Mouse (Mus musculus) neural tube, embryonic 15.5 days (tissue): ENCODE measurements at regions not wholly inside any gene's neighbourhood (a gene's known extent, or its start where the extent isn't known, plus 50 kb on each side); places are given as distances from the start of the nearest gene placed in this dataset.

Experiments
- ATAC-seq: fragments of 200-750 bp; cut with Nextera tagmentation; 2 replicates; pipeline ENCODE4 v1.8.0; 2017; ENCODE audit warnings: mild to moderate bottlenecking, moderate TSS enrichment, moderate library complexity; ENCODE audit not compliant: low FRiP score
- H3K27ac ChIP-seq: fragments of 300-500 bp; sonication (generic); replicated peaks from 2 replicates; pipeline ENCODE4 v1.5.1; 2015; ENCODE audit warnings: mild to moderate bottlenecking, inconsistent platforms
- H3K27me3 ChIP-seq: fragments of 300-500 bp; sonication (generic); replicated peaks from 2 replicates; pipeline ENCODE4 v1.6.1; 2015; ENCODE audit warnings: inconsistent platforms
- H3K36me3 ChIP-seq: fragments of 300-500 bp; sonication (generic); 2 replicates; pipeline ENCODE4 v1.6.1; 2015; ENCODE audit warnings: inconsistent platforms
- H3K4me1 ChIP-seq: fragments of 300-500 bp; sonication (generic); 2 replicates; pipeline ENCODE4 v1.6.1; 2015; ENCODE audit warnings: inconsistent platforms
- H3K4me2 ChIP-seq: fragments of 300-500 bp; sonication (generic); 2 replicates; pipeline ENCODE4 v1.6.1; 2015; ENCODE audit warnings: inconsistent platforms, mild to moderate bottlenecking, moderate library complexity
- H3K4me3 ChIP-seq: fragments of 300-500 bp; sonication (generic); replicated peaks from 2 replicates; pipeline ENCODE4 v1.5.1; 2015; ENCODE audit warnings: mild to moderate bottlenecking, inconsistent platforms
- H3K9ac ChIP-seq: fragments of 300-500 bp; sonication (generic); replicated peaks from 2 replicates; pipeline ENCODE4 v1.6.1; 2015; ENCODE audit warnings: mild to moderate bottlenecking, inconsistent platforms
- H3K9me3 ChIP-seq: fragments of 300-500 bp; sonication (generic); replicated peaks from 2 replicates; pipeline ENCODE4 v1.6.1; 2016; ENCODE audit warnings: inconsistent platforms
- WGBS: fragments of 180-500 bp; shearing (Covaris S2); methylation state at CpG from one replicate; pipeline ENCODE4 v1.1.7; 2015; ENCODE audit warnings: mixed read lengths; 5-methylcytosine and 5-hydroxymethylcytosine counted together

GRCm38 (mm10) chr2:50825626-50826025 is 323.3 kb downstream of the Rnd3 start:
- no peak overlapping the region for H3K4me2 ChIP-seq
- H3K4me1 ChIP-seq = no peaks in the 10 kb centered on the region
- H3K27ac ChIP-seq = no peak overlapping the region
- no peaks in the 10 kb centered on the region for H3K36me3 ChIP-seq
- H3K27me3 ChIP-seq = no peaks in the 10 kb centered on the region
- WGBS = 95% methylated on average over 5 of the region's 5 CpGs
- H3K9ac ChIP-seq = no peak overlapping the region
- no peaks in the 10 kb centered on the region for H3K9me3 ChIP-seq
- H3K4me3 ChIP-seq = no peak overlapping the region
- no peak for ATAC-seq

DNA sequence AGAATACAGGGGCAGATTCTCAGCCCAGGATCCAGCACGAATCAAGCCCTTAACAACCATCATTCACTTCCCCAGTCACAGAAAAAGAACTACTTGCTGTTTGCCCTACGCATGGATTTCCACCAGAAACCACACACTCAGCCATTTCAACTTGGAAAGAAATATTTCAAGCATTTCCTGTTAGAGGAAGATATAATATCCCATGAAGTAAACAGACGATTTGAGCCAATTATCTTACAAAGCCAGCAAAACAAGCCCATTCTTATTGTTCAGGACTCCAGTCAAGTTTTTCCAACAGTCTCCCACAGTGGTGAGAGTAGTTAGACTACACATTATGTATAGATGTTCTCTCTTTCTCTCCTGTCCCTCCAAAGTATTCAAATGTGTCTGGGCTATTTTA is 324.1 kb downstream of the Rnd3 start:
- no peaks in the 10 kb centered on the region for H3K9me3 ChIP-seq
- no peaks in the 10 kb centered on the region for H3K36me3 ChIP-seq
- ATAC-seq = no peak
- 81% methylated on average over 3 of the region's 3 CpGs for WGBS
- no peak overlapping the region for H3K27ac ChIP-seq
- no peaks in the 10 kb centered on the region for H3K4me1 ChIP-seq
- no peaks in the 10 kb centered on the region for H3K27me3 ChIP-seq
- H3K4me2 ChIP-seq = no peak overlapping the region
- H3K4me3 ChIP-seq = no peak overlapping the region
- H3K9ac ChIP-seq = no peak overlapping the region

DNA sequence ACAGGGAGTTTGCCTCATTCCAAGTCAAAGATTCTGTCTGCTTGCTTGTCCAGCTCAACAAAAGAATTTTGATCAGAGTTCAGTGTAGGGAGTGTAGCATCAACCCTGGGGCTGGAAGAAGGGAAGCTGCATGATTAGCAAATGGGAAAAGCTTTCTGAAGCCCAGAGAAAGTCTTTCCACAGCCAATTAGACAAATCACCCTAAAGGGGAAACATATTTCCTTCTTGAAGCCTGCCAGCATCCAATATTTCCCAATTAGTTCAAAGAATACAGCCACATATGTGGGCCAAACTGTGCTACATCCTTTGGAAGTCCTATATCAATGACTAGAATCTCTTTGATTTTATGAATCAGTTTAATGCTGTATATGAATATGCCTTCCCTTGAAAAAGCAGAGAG is 326.2 kb downstream of the Rnd3 start:
- ATAC-seq = no peak
- Histone ChIP-seq H3K27ac (no peak overlapping the region), H3K9ac (no peak overlapping the region), H3K27me3 (no peaks in the 10 kb centered on the region), H3K36me3 (no peaks in the 10 kb centered on the region), H3K4me3 (no peak overlapping the region), H3K4me1 (no peaks in the 10 kb centered on the region), H3K9me3 (no peaks in the 10 kb centered on the region), H3K4me2 (no peak overlapping the region)

DNA sequence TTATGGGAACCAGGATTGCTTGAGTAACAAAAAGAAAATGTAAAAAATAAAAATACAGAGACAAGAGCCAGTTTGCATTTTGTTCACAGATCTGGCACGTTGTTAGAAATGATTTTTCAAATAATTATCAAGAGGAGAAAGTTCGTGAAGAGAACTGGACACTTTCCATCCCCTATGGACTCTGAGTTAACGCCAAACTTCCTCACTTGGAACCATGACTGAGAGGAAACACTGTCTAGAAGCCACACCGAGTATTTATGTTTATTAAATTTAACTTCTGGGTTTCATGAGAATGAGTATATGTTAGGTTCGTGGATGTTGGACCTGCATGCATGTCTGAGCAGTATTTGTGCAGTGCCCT is 329.6 kb downstream of the Rnd3 start:
- no peaks in the 10 kb centered on the region for H3K27me3 ChIP-seq
- H3K27ac ChIP-seq = no peak overlapping the region
- no peak overlapping the region for H3K9ac ChIP-seq
- H3K36me3 ChIP-seq = no peaks in the 10 kb centered on the region
- 91% methylated on average over 5 of the region's 5 CpGs for WGBS
- H3K4me3 ChIP-seq = no peak overlapping the region
- H3K4me1 ChIP-seq = 0 out of 2 replicates have a peak, but pooled peaks cover 4% of the 10 kb centered on the region
- ATAC-seq = no peak
- no peaks in the 10 kb centered on the region for H3K9me3 ChIP-seq
- H3K4me2 ChIP-seq = no peak overlapping the region

DNA sequence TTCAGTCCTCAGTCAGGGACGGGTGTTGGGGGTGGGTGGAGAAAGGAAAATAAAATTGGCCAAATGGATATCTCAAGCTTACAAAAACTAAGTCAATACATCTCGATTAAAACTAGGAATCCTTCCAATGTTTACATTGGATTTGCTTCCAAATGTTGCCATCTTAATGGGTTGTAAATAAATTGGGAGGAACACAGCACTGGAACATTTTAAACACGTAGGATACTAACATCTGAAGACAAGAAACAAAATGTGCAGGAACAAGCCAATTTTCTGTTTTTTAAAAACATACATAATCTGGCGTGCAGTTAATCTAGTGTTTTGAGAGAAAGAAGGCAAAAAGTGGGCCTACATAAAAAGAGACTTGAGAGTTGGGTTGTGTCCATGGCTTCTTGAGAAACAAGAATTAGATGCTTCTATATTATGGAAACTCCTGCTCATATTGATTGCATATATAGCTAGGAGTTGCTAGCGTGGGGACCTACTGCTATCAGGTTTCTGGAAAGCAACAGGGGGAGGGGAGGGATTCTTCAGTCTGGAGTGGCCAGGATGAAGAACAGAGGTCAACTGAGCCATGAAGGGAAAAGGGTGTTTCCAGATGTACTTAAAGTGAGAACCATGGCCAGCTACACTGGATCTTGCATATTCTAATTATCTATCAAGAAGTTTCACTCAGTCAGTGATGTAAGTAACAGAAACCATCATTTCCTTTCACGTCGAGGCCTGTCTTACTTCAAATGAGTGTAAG is 330.2 kb downstream of the Rnd3 start:
- no peak overlapping the region for H3K4me2 ChIP-seq
- no peaks in the 10 kb centered on the region for H3K9me3 ChIP-seq
- no peak for ATAC-seq
- H3K9ac ChIP-seq = no peak overlapping the region
- H3K4me3 ChIP-seq = no peak overlapping the region
- H3K36me3 ChIP-seq = no peaks in the 10 kb centered on the region
- WGBS = 84% methylated on average over 7 of the region's 7 CpGs
- no peak overlapping the region for H3K27ac ChIP-seq
- H3K27me3 ChIP-seq = no peaks in the 10 kb centered on the region
- H3K4me1 ChIP-seq = 0 out of 2 replicates have a peak, but pooled peaks cover 4% of the 10 kb centered on the region

DNA sequence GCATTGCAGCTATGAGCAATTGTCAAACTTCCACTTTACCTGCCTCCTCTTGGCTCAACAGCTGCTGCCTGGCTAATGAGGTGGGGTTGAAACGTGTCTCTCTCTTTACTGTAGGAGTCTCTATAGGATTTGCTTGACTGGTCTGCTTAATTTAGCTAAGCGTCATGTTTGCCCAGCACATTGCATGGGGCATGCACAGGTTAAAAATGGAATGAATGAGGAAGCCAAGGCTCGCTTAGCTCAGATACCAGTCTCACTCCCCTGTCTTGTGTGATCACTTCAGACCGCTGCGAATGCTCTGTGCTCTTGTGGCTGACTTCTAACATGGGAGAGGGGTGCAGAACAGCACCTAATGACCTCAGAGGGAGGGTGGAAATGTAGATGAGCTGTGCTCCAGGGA is 332.5 kb downstream of the Rnd3 start:
- no peak overlapping the region for H3K27ac ChIP-seq
- H3K9me3 ChIP-seq = no peaks in the 10 kb centered on the region
- no peaks in the 10 kb centered on the region for H3K27me3 ChIP-seq
- H3K36me3 ChIP-seq = no peaks in the 10 kb centered on the region
- H3K4me2 ChIP-seq = no peak overlapping the region
- 74% methylated on average over 5 of the region's 5 CpGs for WGBS
- no peak for ATAC-seq
- H3K4me3 ChIP-seq = no peak overlapping the region
- no peak overlapping the region for H3K9ac ChIP-seq
- peaks cover 9% of the 10 kb centered on the region; the same call in 1 of the 2 replicates for H3K4me1 ChIP-seq

DNA sequence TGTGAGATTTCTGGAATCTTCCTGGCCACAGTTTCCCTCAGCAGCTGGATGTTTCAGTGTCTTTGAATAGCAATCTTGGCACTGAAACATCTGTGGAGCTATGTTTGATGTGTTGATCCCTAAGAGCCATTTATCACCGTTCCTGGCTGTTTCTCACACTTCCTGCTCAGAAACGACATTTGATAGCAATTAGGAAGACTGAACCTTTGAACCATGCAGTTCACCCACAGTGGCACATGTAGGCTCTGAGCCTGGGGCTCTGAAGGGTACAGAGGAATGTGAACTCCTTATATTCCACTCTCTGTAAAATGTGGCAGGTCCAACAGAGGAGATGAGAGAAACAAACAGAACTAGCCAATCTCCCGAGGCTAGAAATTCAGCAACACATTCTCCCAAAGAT is 333.4 kb downstream of the Rnd3 start:
- ATAC-seq = no peak
- no peaks in the 10 kb centered on the region for H3K27me3 ChIP-seq
- H3K4me1 ChIP-seq = peaks cover 13% of the 10 kb centered on the region
- no peaks in the 10 kb centered on the region for H3K9me3 ChIP-seq
- H3K9ac ChIP-seq = no peak overlapping the region
- no peak overlapping the region for H3K4me3 ChIP-seq
- no peak overlapping the region for H3K4me2 ChIP-seq
- H3K36me3 ChIP-seq = no peaks in the 10 kb centered on the region
- WGBS = 48% methylated on average over 3 of the region's 3 CpGs
- no peak overlapping the region for H3K27ac ChIP-seq

DNA sequence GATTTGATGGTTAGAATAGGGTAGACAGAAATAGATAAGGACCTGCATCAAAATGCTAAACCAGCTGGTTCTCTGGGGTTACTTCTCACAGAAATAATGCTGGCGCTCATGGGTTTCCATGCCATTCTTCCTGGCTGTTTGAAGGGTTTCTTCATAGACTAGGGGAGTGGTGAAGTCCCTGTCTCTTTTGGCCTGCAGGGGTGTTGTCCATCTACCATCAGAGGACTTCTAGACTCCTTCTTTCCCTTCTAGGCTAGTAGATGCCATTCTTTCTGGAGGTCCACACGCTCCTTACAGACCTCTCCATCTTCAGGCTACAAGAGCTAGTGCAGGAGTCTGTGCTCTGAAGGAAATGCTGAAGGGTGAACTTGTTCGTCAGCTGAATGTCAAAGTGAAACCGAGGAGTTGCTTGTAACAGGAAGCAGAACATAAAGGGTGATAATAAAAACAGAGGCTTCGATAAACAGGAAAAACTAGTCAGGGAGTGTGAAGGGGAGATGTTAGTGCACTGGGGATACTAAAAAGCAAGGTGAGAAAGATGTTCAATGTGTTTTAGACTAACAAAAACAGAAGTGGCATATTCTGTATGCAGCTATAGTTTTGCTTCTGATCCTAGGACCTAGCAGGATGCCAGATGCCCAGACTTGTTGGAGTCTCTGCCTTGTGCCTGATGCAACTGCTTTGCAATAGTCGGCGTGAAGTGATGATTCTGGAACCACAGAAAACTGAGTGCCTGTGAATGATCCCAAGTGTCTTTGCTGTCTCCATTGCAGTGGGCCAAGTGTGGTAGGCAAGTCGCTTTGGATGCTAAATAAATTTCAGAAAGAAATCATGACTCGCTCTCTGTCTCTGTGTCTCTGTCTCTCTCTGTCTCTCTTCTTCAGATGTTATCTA is 335.1 kb downstream of the Rnd3 start:
- Histone ChIP-seq H3K4me3 (no peak overlapping the region), H3K4me2 (no peak overlapping the region), H3K9me3 (no peaks in the 10 kb centered on the region), H3K27me3 (no peaks in the 10 kb centered on the region), H3K9ac (no peak overlapping the region), H3K36me3 (no peaks in the 10 kb centered on the region), H3K4me1 (peaks cover 13% of the 10 kb centered on the region), H3K27ac (no peak overlapping the region)
- 89% methylated on average over 9 of the region's 9 CpGs for WGBS
- ATAC-seq = no peak

GRCm38 (mm10) chr2:50812296-50812695 is 336.6 kb downstream of the Rnd3 start:
- WGBS = 38% methylated on average over 4 of the region's 4 CpGs
- no peak overlapping the region for H3K27ac ChIP-seq

GRCm38 (mm10) chr2:50810336-50811066 is 338.4 kb downstream of the Rnd3 start:
- Histone ChIP-seq H3K4me3 (no peak overlapping the region), H3K9ac (no peak overlapping the region), H3K27ac (no peak overlapping the region), H3K27me3 (no peaks in the 10 kb centered on the region), H3K4me2 (no peak overlapping the region), H3K36me3 (no peaks in the 10 kb centered on the region), H3K4me1 (peaks cover 11% of the 10 kb centered on the region), H3K9me3 (no peaks in the 10 kb centered on the region)
- 17% methylated on average over 5 of the region's 5 CpGs for WGBS
- no peak for ATAC-seq

More at GRCm38 (mm10) chr2:50812296-50812695, 336.6 kb downstream of the Rnd3 start:
- H3K9ac ChIP-seq = no peak overlapping the region
- no peak overlapping the region for H3K4me3 ChIP-seq
- no peak for ATAC-seq
- peaks cover 13% of the 10 kb centered on the region for H3K4me1 ChIP-seq
- H3K36me3 ChIP-seq = no peaks in the 10 kb centered on the region
- no peak overlapping the region for H3K4me2 ChIP-seq
- H3K9me3 ChIP-seq = no peaks in the 10 kb centered on the region
- H3K27me3 ChIP-seq = no peaks in the 10 kb centered on the region

GRCm38 (mm10) chr2:50809823-50810222 is 339.1 kb downstream of the Rnd3 start:
- Histone ChIP-seq H3K4me1 (peaks cover 9% of the 10 kb centered on the region), H3K27me3 (no peaks in the 10 kb centered on the region), H3K4me2 (no peak overlapping the region), H3K9me3 (no peaks in the 10 kb centered on the region), H3K4me3 (no peak overlapping the region), H3K27ac (no peak overlapping the region), H3K36me3 (no peaks in the 10 kb centered on the region), H3K9ac (no peak overlapping the region)
- ATAC-seq = no peak
- 45% methylated on average over 3 of the region's 3 CpGs for WGBS
